Mouse (Mus musculus) T-helper 1 cell (primary cell): ENCODE data around the gene Prg3.

Experiments
- in situ Hi-C: fragments of 300-600 bp; cut with MboI, MseI; formaldehyde crosslinking; loops from one replicate; pipeline ENCODE4 v1.15.1; 2025; ENCODE audit warnings: high pct_unique_total_duplicates

Gene Prg3

GRCm38 (mm10) chr2:84980188-84980587 is 7.8 kb upstream of the Prg3 start, which contains the start of gene Prg2:
Gene Prg2 (plus strand): TSS chr2:84980461.
- in situ Hi-C loops, result loop anchor here (25.0 kb wide), 1 partner anchor 1757 kb away; the partner anchor contains the start of gene Olfr1089

- in situ Hi-C loops, result loop anchor here (25.0 kb wide), 1 partner anchor 1741 kb away; the partner anchor contains the start of gene Olfr1089
Observed at GRCm38 (mm10) chr2:84996376-84996775, 8.4 kb downstream of the Prg3 start.

- in situ Hi-C loops, result loop anchor here (25.0 kb wide), 1 partner anchor 1738 kb away; the partner anchor contains the start of gene Olfr1089
Observed at GRCm38 (mm10) chr2:84999486-85000181, 11.6 kb downstream of the Prg3 start.

DNA sequence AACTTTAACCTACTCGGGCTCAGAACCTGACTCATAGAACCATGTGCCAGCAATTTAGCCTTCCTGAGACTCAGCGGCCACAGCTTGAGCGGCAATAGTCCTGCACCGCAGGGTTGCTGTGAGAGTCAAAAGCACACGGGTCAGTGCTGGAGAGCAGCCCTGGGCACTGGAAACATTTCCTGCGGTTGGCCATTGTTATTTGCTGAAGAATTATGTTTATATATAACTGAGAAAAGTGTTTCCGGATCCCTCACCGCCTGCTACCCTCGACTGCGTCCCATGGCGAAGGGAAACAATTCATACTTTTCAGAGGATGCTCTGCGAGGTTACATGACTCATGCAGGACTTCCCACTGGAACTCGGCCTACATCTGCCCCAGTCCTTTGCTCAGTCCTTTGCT is 13.5 kb downstream of the Prg3 start:
- in situ Hi-C loops, result no loop called here

GRCm38 (mm10) chr2:85002575-85002974 is 14.6 kb downstream of the Prg3 start:
- in situ Hi-C loops, result no loop called here

GRCm38 (mm10) chr2:85004341-85004740 is 16.3 kb downstream of the Prg3 start:
- in situ Hi-C loops, result no loop called here

- in situ Hi-C loops, result no loop called here
Observed at GRCm38 (mm10) chr2:85006600-85006999, 18.6 kb downstream of the Prg3 start.

GRCm38 (mm10) chr2:85007729-85008128 is 19.7 kb downstream of the Prg3 start:
- in situ Hi-C loops, result no loop called here

GRCm38 (mm10) chr2:85009212-85009611 is 21.2 kb downstream of the Prg3 start:
- in situ Hi-C loops, result no loop called here

- in situ Hi-C loops, result loop anchor here (5.0 kb wide), 1 partner anchor 120 kb away; no protein-coding TSS in a partner anchor
Observed at GRCm38 (mm10) chr2:85011906-85012604, 24.0 kb downstream of the Prg3 start.

GRCm38 (mm10) chr2:85012679-85013078 is 24.7 kb downstream of the Prg3 start:
- in situ Hi-C loops, result loop anchor here (5.0 kb wide), 1 partner anchor 120 kb away; no protein-coding TSS in a partner anchor

- in situ Hi-C loops, result loop anchor here (5.0 kb wide), 1 partner anchor 122 kb away; no protein-coding TSS in a partner anchor
Observed at GRCm38 (mm10) chr2:85013826-85014587, 26.0 kb downstream of the Prg3 start.

GRCm38 (mm10) chr2:85014588-85014982 is 26.6 kb downstream of the Prg3 start:
- in situ Hi-C loops, result loop anchor here (5.0 kb wide), 1 partner anchor 122 kb away; no protein-coding TSS in a partner anchor

- in situ Hi-C loops, result no loop called here
Observed at GRCm38 (mm10) chr2:85022043-85022442, 34.0 kb downstream of the Prg3 start.

DNA sequence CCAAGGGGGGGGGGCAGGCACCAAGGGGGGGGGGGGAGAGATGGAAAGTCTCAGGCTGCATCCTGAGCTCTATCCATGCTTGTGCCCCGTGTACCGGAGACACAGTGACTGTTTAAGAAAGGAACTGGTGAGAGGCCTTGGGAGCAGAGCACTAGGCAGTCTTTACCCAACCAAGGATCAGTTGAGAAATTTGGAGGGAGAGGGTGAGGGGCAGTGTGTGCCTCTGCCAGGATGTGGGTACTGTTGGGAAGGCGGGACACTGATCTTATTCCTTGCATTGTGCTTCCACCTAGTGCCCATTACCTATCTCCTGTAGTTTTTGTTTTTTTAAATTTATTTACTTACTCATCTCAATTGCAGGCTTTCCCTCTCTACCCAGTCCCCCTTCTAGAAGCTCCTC is 38.2 kb downstream of the Prg3 start:
- in situ Hi-C loops, result loop anchor here (25.0 kb wide), 1 partner anchor 1364 kb away; no protein-coding TSS in a partner anchor

DNA sequence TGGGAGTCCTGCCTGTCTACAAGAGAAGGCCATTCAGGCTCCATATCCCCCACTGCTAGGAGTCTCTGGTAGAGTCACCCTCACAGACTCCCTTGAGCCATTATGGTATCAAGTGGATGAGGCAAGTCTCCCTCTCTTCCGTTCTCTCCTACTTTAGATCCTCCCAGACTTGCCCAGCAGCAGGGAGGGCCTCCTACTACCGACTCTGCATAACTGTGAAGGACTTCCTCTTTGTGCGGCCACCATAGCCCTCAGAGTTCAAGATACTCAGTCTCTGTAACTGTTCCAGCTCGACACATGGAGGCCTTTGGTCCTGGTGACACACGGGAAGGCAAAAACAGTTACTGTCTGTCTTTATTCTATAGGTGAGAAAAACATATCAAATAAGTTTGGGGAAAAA is 39.3 kb downstream of the Prg3 start:
- in situ Hi-C loops, result loop anchor here (25.0 kb wide), 1 partner anchor 1365 kb away; no protein-coding TSS in a partner anchor

DNA sequence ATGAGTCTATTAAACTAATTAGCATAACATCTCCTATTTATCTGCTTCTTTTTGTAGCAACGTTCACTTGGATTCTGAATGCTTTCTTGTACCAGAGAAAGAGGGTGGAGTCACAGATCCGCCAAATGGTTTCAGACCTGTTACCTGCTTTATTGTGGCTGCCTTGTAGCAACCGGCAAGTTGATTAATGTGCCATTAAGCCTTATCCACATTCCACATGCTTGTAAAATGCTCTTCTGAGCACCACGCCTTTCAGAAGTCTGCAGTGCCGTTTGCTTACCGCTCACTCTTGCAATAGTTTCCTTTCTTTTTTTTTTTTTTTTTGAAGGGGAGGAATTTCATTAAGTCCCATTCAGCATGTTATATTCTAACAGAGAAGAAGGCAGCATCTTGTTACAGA is 41.9 kb downstream of the Prg3 start:
- in situ Hi-C loops, result loop anchor here (25.0 kb wide), 1 partner anchor 1368 kb away; no protein-coding TSS in a partner anchor

DNA sequence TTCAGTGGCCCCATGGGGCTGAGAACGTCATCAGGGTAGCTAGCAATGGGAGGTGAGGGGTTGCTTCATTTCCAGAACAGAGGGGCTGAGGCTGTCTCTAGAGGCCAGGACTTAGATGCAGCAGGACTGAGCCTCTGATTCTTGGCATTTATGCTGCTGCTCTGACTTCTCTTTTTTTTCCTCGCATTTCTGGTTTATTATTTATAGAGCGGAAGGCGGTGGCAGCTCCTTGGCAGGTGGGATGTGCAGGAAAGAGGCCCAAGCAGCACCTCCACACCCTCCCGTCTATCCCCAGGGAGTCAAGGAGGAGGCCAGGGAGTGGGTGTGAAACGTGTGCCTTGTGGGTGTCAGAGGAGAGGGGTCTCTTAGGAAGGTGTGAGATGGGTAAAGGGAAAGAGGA is 43.0 kb downstream of the Prg3 start:
- in situ Hi-C loops, result loop anchor here (25.0 kb wide), 1 partner anchor 1369 kb away; no protein-coding TSS in a partner anchor

- in situ Hi-C loops, result loop anchor here (25.0 kb wide), 1 partner anchor 1371 kb away; no protein-coding TSS in a partner anchor
Observed at GRCm38 (mm10) chr2:85033121-85033520, 45.1 kb downstream of the Prg3 start.

- in situ Hi-C loops, result loop anchor here (25.0 kb wide), 1 partner anchor 1372 kb away; no protein-coding TSS in a partner anchor
Observed at GRCm38 (mm10) chr2:85034169-85034568, 46.2 kb downstream of the Prg3 start.

DNA sequence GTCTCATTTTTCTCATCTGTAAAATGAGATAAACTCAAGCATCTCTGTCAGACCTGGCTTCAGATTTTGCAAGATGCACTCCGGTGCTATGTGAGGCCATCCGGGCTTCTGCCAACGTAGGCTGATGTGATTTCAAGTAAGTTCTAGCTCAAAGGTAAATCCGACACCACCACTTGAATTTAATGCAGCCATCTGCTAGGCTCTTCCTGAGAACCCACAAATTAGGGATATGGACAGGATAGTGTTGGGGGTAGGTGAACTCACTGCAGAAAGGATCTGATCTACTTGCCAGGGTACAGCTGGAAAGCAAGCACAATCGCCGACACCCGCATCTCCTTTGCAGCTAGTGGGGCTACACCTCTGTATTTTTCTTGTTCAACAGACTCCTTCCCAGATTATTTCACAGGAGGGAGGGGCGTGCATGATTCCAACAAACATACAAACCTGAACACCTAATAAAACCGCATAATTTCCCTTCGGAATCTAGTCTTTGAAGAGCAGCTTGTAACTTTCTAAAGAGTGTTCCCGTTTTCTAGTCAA is 48.6 kb downstream of the Prg3 start:
- in situ Hi-C loops, result loop anchor here (25.0 kb wide), 1 partner anchor 1374 kb away; no protein-coding TSS in a partner anchor
